Mouse (Mus musculus) brain, embryonic 14.5 days (tissue): ENCODE data around the gene Bmf. TPM values are rescaled to one million over a fixed set of nuclear protein-coding genes. Genes with fewer than 3 reads are reported as not detected.
A peak's percentile ranks its signal among the peaks of the same experiment; 100 is the strongest.

Experiments
- DNase-seq: peaks from one replicate; pipeline ENCODE4 v3.0.0-alpha.2; 2011; ENCODE audit warnings: low read depth
- CTCF ChIP-seq: fragments of 200-500 bp; IDR thresholded peaks from 2 replicates; pipeline ENCODE4 v1.5.1; 2012; ENCODE audit warnings: inconsistent platforms, mild to moderate bottlenecking, moderate library complexity, borderline replicate concordance; ENCODE audit not compliant: insufficient read depth, insufficient read length; ENCODE audit errors: extremely low read depth
- POLR2A ChIP-seq: fragments of 200-500 bp; IDR thresholded peaks from 2 replicates; pipeline ENCODE4 v1.6.1; 2012; ENCODE audit warnings: mild to moderate bottlenecking, inconsistent platforms, borderline replicate concordance; ENCODE audit not compliant: poor library complexity, insufficient read depth, insufficient read length, severe bottlenecking; ENCODE audit errors: extremely low read depth
- polyA plus RNA-seq: library from polyadenylated mRNA; depleted of rRNA; stranded (reverse); fragments of >200 nt; gene quantifications from 2 replicates; pipeline ENCODE4 v1.2.3, GENCODE M21; 2012

Gene Bmf
- polyA plus RNA-seq, 1 experiment = 13.7 TPM

DNA sequence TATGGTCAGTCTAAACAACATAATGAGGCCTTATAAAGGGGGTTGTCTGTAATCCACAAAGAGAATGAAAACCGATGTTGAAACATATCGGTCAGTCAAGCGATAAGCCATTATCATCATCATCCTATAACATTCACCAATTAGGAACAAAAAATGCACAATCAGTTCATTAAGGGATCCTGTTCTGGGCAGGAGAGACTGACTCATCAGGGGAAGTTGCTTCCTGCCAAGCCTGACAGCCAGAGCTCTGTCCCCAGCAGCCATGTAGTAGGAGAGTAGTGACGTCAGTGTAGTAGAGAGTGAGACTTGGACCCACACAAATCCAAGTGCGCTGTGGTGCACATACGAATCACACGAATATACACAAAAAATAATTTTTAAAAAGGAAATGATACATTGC, 42.4 kb downstream of the Bmf start:
- no peak for DNase-seq
- TF ChIP-seq CTCF = no peak

DNA sequence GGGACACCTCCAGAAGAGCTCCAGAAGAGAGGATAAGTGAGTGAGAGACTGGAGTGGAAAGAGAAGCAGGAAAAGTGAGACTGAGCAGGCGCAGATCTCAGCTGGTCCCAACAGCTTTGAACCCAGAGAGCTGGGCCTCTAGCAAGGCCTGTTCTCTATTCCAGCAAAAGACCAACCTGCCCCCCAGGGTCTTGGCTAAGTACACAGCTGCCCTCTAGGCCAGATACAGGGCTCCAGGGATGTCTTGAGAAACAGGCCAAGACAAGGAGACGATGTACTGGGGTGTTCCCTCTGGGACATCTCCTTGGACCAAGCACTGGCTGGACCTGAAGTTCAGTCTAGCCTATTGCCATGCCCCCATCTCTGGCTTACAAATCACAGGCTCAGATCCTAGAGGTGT, 49.3 kb downstream of the Bmf start:
- no peak for TF ChIP-seq POLR2A
- no peak for TF ChIP-seq CTCF
- no peak for DNase-seq

DNA sequence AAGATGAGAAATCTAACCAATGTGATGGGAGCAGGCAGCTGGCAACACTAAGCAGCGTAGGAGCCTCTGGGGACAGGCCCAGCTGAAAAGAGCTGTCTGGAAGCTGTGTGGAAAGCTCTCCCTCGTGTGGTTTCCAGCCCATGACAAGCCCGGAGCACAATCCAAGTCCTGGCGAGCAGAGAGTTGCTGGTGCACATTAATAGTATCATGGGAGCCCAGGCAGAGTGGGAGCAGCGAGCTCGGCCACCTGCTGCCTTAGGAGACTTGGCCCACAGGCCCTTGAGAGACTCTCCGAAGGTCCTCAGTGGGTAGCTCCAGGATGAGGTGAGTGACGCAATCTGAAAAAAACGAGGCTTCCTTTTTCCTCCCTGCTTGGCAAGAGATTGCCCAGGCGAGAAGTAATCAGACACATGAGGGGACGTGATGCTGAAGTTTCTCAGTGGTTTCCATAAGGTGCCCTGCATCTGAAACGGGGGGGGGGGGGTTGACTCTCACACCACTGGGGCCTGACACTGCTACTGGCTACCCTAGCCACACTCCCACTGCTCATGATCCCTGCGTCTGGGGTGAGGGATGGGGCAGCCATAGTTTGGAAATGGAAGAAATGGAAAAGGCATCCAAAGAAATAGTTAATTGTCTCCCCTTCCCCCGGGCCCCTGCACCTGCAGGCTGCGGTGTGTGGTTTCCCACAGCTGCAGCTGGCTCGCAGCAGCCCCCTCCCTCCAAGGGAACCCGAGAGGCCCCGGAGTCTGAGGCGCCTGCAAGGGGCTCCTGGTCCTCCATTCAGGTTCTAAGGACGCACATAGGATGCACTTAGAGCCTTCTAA, 50.1 kb downstream of the Bmf start:
- no peak for TF ChIP-seq POLR2A
- TF ChIP-seq CTCF = no peak
- peak; percentile 39 for DNase-seq

DNA sequence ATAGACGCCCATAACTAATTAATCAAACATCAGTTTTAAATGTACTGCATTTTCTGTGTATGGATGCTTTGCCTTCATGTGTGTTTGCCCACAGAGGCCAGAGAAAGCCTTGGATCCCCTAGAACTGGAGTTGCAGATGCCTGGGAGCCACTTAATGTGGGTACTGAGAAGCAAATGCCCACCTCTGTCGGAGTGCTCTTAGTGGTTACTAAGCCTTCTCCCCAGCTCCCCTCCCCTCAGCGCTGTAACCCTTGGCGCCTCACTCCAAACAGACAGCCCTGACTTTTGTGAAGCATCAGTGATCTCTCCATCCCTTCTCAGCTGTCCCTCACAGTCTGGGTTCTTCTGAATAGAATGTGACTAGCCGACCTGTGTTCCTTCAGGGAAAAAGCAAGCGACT, 51.0 kb downstream of the Bmf start:
- TF ChIP-seq CTCF (no peak), POLR2A (no peak)
- DNase-seq = no peak

DNA sequence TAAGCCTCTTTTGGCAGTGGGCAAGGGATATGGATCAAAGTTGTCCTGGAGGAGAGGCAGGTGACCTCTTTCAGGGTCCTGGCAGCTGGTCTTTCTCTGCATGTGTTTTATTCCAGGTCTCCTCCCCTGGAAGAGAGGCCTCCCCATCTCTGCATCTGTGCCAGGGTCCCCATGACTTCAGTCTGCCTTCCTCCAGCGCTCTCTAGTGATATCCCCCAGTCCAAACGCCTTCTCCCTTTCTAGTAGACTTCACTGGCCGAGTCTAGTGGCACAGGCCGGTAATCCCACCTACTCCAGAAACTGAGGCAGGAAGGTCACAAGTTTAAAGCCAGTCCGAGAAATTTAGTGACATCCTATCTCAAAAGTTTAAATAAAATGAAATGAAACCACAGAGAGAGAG, 51.6 kb downstream of the Bmf start:
- no peak for DNase-seq
- TF ChIP-seq CTCF = no peak
- TF ChIP-seq POLR2A = no peak

DNA sequence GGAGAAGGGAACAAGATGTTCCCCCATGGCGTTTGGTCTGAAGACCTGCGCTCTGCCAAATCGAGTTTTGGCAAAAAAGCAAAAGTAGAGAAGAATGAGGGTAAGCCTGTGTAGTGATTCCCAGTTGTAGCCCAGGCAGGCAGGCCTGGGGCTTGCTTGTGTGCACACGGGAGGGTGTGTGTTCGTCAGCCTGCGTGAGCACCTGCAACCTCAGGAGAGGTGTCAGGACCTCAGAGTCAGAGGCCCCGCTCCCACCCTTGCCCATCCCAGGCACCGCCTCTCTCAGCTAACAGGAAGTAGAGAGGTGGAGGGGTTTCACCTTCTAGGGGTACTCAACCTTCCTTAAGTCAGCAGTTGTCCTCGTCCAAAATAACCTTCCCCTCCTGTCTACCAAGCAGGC, 54.5 kb downstream of the Bmf start:
- DNase-seq = no peak
- no peak for TF ChIP-seq CTCF
- no peak for TF ChIP-seq POLR2A

DNA sequence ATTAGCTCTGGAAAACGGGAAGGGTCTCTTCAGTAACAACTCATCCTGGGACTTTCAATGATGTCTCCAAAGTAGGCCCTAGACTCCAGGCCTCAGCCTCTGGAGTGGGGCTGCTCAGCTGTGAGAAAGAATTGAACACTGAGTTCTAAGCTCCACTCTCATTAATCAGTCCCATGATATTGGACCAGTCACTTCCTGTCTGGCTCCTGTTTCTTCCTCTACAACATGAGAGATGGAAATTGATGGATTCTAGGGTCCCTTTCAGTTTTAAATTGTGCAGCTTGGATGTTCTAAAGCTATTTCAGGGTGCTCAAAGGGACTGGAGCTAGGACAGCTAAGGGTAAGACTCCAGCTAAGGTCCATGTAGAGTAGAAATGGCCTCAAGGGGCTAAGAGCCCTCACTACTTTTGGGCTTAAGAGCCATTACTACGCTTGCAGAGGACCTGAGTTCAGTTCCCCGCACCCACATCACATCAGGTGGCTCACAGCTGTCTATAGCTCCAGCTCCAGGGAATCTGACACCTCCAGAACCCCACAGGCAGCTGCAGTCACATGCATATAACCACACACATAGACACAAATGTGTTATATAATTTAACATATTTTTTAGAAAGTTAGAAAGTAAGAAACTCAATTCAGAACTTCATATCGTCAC, 57.6 kb downstream of the Bmf start:
- DNase-seq = no peak
- no peak for TF ChIP-seq CTCF
- TF ChIP-seq POLR2A = no peak

DNA sequence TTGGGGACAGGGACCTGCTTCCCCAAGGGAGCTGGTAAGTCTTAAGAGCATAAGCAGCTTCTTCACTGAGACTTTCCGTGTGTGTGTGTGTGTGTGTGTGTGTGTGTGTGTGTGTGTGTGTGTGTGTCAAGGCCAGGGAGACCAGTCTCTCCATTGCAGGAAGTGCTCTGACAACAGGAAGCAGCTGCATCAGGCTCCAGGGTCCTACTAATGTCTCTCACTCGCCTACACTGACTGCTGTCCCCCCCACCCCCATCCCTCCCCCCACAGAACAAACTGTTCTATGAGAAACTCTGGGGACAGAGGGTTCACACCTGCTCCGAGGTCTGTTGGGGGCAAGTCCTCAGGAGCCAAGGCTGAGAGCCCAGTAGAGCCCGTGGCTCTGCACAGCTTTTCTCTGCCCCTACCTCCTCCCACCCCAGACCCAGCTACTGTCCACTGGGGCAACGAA, 58.2 kb downstream of the Bmf start:
- DNase-seq = no peak
- no peak for TF ChIP-seq CTCF
- TF ChIP-seq POLR2A = no peak

DNA sequence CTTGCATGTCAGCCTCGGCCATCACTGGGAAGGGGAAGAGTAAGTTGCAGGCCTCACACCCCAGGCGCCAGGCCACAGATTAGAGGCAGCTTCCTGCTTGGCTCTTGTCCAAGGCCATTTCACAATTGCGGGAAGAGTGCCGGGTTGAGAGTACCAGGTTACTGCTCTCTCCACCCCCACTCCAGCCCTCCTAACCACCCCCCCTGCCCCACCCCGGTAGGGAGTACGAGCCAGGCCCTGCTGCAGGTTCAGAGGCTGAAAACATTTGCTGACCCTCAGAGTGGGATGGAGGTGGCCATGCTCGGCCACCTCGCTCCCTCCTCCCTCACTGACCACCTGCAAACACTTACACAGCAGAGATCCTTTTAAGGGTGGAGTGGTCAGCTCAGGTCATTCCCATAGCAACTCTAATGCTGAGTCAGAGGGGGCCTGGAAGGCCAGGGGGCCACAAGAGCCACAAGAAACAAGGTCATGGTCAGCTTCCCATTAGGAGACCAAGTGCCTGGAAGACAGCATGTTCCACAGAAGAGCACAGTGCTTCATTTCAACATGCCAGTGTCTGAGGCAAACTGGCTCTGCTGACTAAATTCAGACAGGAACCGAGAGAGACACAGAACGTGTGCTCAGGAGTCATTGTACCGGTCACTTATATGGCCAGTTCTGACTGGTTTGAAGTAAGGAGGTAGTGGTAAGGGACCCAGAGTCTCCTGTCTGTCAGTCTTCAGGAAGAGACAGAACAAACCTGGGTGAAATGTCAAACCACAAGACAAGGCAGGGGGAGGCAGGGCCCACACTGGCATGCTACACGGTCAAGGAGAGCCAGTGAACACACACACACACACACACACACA, 59.0 kb downstream of the Bmf start:
- TF ChIP-seq POLR2A = no peak
- TF ChIP-seq CTCF = no peak
- DNase-seq = no peak

DNA sequence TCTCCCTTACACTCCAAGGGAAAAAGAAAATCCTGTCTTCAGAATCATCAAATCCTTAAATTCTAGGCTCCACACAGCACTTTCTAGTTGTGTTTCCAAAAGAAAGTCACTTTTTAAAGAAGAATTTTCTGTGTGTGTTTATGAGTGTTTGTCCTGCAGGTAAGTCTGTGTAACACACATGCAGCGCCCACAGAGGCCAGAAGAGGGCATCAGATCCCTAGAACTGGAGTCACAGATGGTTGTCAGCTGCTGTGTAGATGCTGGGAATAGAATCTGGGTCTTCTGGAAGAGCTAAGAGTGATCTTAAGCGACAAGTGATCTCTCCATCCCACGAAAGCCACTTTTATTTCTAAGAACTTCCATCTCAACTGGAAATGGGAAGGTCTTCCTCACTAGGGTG, 61.7 kb downstream of the Bmf start:
- TF ChIP-seq POLR2A = no peak
- peak; percentile 26; the same call in 1 of the 2 replicates for TF ChIP-seq CTCF
- no peak for DNase-seq

DNA sequence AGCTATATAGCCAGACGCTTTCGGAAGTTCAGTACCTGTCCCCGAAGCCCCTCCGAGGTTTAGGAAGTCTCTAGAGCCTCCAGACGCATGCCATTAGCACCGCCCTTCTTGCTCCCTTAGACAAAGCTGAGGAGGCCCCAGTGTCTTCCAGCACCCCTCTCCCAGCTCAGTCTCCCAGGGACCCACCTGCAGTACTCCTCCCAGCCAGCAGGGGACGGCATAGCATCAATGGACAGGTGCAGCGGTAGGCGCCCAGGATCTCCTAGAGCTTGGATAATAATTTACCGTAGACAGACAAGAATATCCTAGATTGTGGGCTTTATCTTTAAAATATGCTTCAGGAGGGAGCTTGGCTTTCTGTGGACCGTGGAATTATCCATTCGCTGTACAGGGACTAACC, 62.6 kb downstream of the Bmf start:
- TF ChIP-seq CTCF (peak; percentile 98), POLR2A (no peak)

DNA sequence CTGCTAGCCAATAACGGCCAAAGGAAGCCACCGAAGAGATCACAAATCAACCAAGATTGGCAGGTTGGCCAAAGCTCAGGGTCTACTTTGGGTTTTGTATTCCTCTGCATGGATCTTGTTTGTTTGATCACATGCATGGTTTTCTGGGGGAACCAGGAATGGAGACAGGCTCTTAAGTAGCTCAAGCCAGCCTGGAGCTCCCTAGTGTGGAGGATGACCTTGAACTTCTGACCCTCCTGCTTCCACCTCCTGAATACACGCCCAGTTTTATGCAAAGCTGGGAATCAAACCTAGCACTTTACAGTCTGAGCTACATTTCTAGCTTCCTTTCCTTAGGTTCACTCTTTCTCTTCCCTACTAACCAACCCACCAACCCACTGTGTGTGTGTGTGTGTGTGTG, 64.1 kb downstream of the Bmf start:
- no peak for DNase-seq
- no peak for TF ChIP-seq CTCF
- TF ChIP-seq POLR2A = no peak

More for the DNA sequence above, 62.6 kb downstream of the Bmf start:
- peak; percentile 64 for DNase-seq

DNA sequence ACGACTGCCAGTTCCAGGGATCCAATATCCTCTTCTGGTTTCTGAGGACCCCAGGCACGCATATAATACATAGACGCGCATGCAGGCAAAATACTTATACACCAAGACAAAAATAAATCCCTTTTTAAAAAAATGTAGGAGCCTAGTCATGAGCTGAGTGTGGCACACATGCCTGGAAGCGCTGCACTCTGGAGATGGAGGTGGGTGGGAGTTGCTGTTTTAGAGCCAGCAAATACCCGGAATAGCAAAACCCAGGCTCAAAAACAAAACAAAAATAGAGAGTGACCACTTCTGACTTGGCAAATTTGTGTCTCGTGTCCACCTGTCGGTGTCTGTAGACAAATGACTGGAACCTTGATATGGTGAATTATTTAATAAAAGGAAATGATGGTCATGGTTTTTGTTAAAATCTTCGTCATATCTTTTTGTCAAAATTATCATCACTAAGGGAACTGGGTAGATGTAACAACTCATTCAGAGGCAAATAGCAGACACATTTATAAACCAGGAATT, 65.0 kb downstream of the Bmf start:
- TF ChIP-seq POLR2A (no peak), CTCF (no peak)
- DNase-seq = no peak
